Mouse (Mus musculus) small intestine, adult 2 months (tissue): ENCODE data around the gene Prkaa1.

Experiments used
- CTCF ChIP-seq: fragments of 200-500 bp; IDR thresholded peaks from 2 replicates; pipeline ENCODE4 v1.5.1; 2012; ENCODE audit warnings: low read depth, mild to moderate bottlenecking, control low read depth, inconsistent platforms, low read length, moderate library complexity, mixed read lengths; ENCODE audit not compliant: insufficient replicate concordance, insufficient read length; ENCODE audit errors: extremely low read depth
- POLR2A ChIP-seq: fragments of 200-500 bp; IDR thresholded peaks from 2 replicates; pipeline ENCODE4 v1.6.1; 2012; ENCODE audit warnings: low read depth, mild to moderate bottlenecking, control low read depth, inconsistent platforms, low read length, moderate library complexity

GRCm38 (mm10) chr15:5196691-5197090 is 53.0 kb downstream of the Prkaa1 start:
- TF ChIP-seq POLR2A (no peak), CTCF (no peak)
